Comparison of ENCODE assay signal across 13 mouse cellular contexts in genomic region chr13:97176731-97177130, GRCm38 (mm10).
"Had no signal": no experiment of that assay in that cellular context is flagged by ENCODE, and none has a peak within 500 bp of the region (broad histone marks: within the 10 kb centered on the region; RNA-seq: fewer than 3 reads in every experiment).

No protein-coding gene starts in this region.

- ATAC-seq: midbrain, embryonic 15.5 days had no signal

- H3K9me3 ChIP-seq: liver, embryonic 13.5 days; midbrain, embryonic 12.5 days; midbrain, embryonic 15.5 days; neural tube, embryonic 12.5 days; neural tube, embryonic 15.5 days; stomach, embryonic 15.5 days had no signal

- H3K4me1 ChIP-seq: liver, embryonic 13.5 days; midbrain, embryonic 15.5 days; neural tube, embryonic 12.5 days; neural tube, embryonic 15.5 days; stomach, embryonic 15.5 days had no signal

- H3K9ac ChIP-seq: liver, embryonic 13.5 days; midbrain, embryonic 12.5 days; midbrain, embryonic 15.5 days; neural tube, embryonic 12.5 days; neural tube, embryonic 15.5 days; stomach, embryonic 15.5 days had no signal

- H3K4me3 ChIP-seq: liver, embryonic 13.5 days; midbrain, embryonic 12.5 days; midbrain, embryonic 15.5 days; neural tube, embryonic 12.5 days; neural tube, embryonic 15.5 days; stomach, embryonic 15.5 days had no signal

- H3K27me3 ChIP-seq: liver, embryonic 13.5 days; midbrain, embryonic 12.5 days; midbrain, embryonic 15.5 days; neural tube, embryonic 12.5 days; neural tube, embryonic 15.5 days; stomach, embryonic 15.5 days had no signal

- H3K4me2 ChIP-seq: liver, embryonic 13.5 days; midbrain, embryonic 12.5 days; midbrain, embryonic 15.5 days; neural tube, embryonic 12.5 days; neural tube, embryonic 15.5 days; stomach, embryonic 15.5 days had no signal

- H3K27ac ChIP-seq: liver, embryonic 13.5 days; macrophage; midbrain, embryonic 12.5 days; midbrain, embryonic 15.5 days; neural tube, embryonic 12.5 days; neural tube, embryonic 15.5 days; stomach, embryonic 15.5 days had no signal

- DNase-seq: kidney, adult 9 months; kidney, postnatal 14 days; liver, embryonic 13.5 days; lung, adult 2 months; right cerebral cortex, postnatal 25 days; spleen, adult 18-20 months; thymus, postnatal 25 days had no signal
